Mouse (Mus musculus): ENCODE results near the gene Acadvl. TPM values are rescaled to one million over a fixed set of nuclear protein-coding genes. Genes with fewer than 3 reads are reported as not detected.

Gene Acadvl
- total RNA-seq, 2 experiments from 2014 or later: 54.9 to 63.7 TPM

- Histone ChIP-seq H3K27ac (no peak overlapping the region), H3K4me3 (no peak overlapping the region)
These were observed 54.6 kb downstream of the Acadvl start for GRCm38 (mm10) chr11:69960616-69961015.

More at GRCm38 (mm10) chr11:69960616-69961015, 54.6 kb downstream of the Acadvl start:
- no peak for DNase-seq (ENCODE audit: low spot score in 2 of 2)
- peak; percentile 58 for TF ChIP-seq CTCF (conservative IDR thresholded peaks at IDR 0.05)

Small RNA genes lying within 50 kb of the gene (microRNA-seq; reads per million reads assigned to microRNA genes)
- gene Gm44349 (0 reads per million in 2 experiments), gene Mir324 (7,740 to 8,001 reads per million in 2 experiments)

Other genes starting within 250 kb of the Acadvl start
- 100 to 1,000 TPM; 122 to 133 TPM for gene Zbtb4, start 249.5 kb downstream of the Acadvl start, total RNA-seq (2021)
- 1 to 10 TPM; 1.1 to 1.3 TPM for gene Chrnb1, start 219.5 kb downstream of the Acadvl start, total RNA-seq (2021)
- gene Fgf11, start 213.6 kb downstream of the Acadvl start, total RNA-seq (2021): 10 to 100 TPM; 25.6 to 28.0 TPM
- not detected for gene Tmem102, start 209.8 kb downstream of the Acadvl start, total RNA-seq (2021)
- not detected for gene Gm39566, start 200.1 kb downstream of the Acadvl start, total RNA-seq (2021)
- gene Spem2, start 196.9 kb downstream of the Acadvl start, total RNA-seq (2021): not detected
- under 1 TPM; 0.34 to 0.49 TPM for gene Spem1, start 193.2 kb downstream of the Acadvl start, total RNA-seq (2021)
- gene Nlgn2, start 177.6 kb downstream of the Acadvl start, total RNA-seq (2021): 100 to 1,000 TPM; 197 to 201 TPM
- gene Tmem256, start 176.9 kb downstream of the Acadvl start, total RNA-seq (2021): 100 to 1,000 TPM; 113 to 114 TPM
- gene Plscr3, start 169.0 kb downstream of the Acadvl start, total RNA-seq (2021): 10 to 100 TPM; 17.1 to 19.8 TPM
- gene Tnk1, start 156.7 kb downstream of the Acadvl start, total RNA-seq (2021): not detected
- not detected for gene Tmem95, start 137.4 kb downstream of the Acadvl start, total RNA-seq (2021)
- 1 to 10 TPM; 1.3 to 1.4 TPM for gene Kctd11, start 134.0 kb downstream of the Acadvl start, total RNA-seq (2021)
- gene Acap1, start 119.9 kb downstream of the Acadvl start, total RNA-seq (2021): not detected
- gene 2810408A11Rik, start 114.4 kb downstream of the Acadvl start, total RNA-seq (2021): 1 to 10 TPM in 1 of 2 experiments, under 1 TPM in 1; 0.64 to 1.0 TPM
- 100 to 1,000 TPM; 122 to 125 TPM for gene Neurl4, start 114.3 kb downstream of the Acadvl start, total RNA-seq (2021)
- 10 to 100 TPM; 35.6 to 41.5 TPM for gene Gps2, start 101.5 kb downstream of the Acadvl start, total RNA-seq (2021)
- gene Eif5a, start 93.5 kb downstream of the Acadvl start, total RNA-seq (2021): 100 to 1,000 TPM; 413 to 441 TPM
- gene Ybx2, start 79.6 kb downstream of the Acadvl start, total RNA-seq (2021): 10 to 100 TPM; 12.4 to 14.5 TPM
- gene Slc2a4, start 67.2 kb downstream of the Acadvl start, total RNA-seq (2021): 1 to 10 TPM; 1.8 to 2.2 TPM
- not detected for gene Cldn7, start 50.6 kb downstream of the Acadvl start, total RNA-seq (2021)
- gene Ctdnep1, start 34.3 kb downstream of the Acadvl start, total RNA-seq (2021): 100 to 1,000 TPM; 106 to 114 TPM
- 10 to 100 TPM; 72.8 to 72.9 TPM for gene Elp5, start 32.9 kb downstream of the Acadvl start, total RNA-seq (2021)
- 100 to 1,000 TPM; 216 to 229 TPM for gene Gabarap, start 24.3 kb downstream of the Acadvl start, total RNA-seq (2021)
- 10 to 100 TPM; 40.5 to 42.6 TPM for gene Phf23, start 19.6 kb downstream of the Acadvl start, total RNA-seq (2021)
- gene Dvl2, start 14.8 kb downstream of the Acadvl start, total RNA-seq (2021): 10 to 100 TPM; 40.6 to 45.3 TPM
- gene Dlg4, start 1.5 kb upstream of the Acadvl start, total RNA-seq (2021): 100 to 1,000 TPM; 880 to 888 TPM
- gene Asgr1, start 38.7 kb upstream of the Acadvl start, total RNA-seq (2021): 1 to 10 TPM in 1 of 2 experiments, under 1 TPM in 1; 0.52 to 1.7 TPM
- not detected for gene Asgr2, start 77.2 kb upstream of the Acadvl start, total RNA-seq (2021)
- gene Mgl2, start 114.9 kb upstream of the Acadvl start, total RNA-seq (2021): under 1 TPM in 1 of 2 experiments, not detected in 1; 0.46 TPM
- 1 to 10 TPM in 1 of 2 experiments, under 1 TPM in 1; 0.67 to 1.5 TPM for gene Clec10a, start 140.8 kb upstream of the Acadvl start, total RNA-seq (2021)
- gene Slc16a11, start 197.3 kb upstream of the Acadvl start, total RNA-seq (2021): 10 to 100 TPM; 35.2 to 47.0 TPM
- 10 to 100 TPM in 1 of 2 experiments, 1 to 10 TPM in 1; 7.9 to 11.0 TPM for gene Slc16a13, start 205.7 kb upstream of the Acadvl start, total RNA-seq (2021)
- 1 to 10 TPM in 1 of 2 experiments, under 1 TPM in 1; 0.83 to 1.4 TPM for gene Bcl6b, start 214.4 kb upstream of the Acadvl start, total RNA-seq (2021)
- 10 to 100 TPM; 43.8 to 48.7 TPM for gene 0610010K14Rik, start 222.5 kb upstream of the Acadvl start, total RNA-seq (2021)
- 1 to 10 TPM; 3.9 to 4.3 TPM for gene Gm21988, start 224.4 kb upstream of the Acadvl start, total RNA-seq (2021)
- 100 to 1,000 TPM; 272 to 278 TPM for gene Rnasek, start 224.4 kb upstream of the Acadvl start, total RNA-seq (2021)
- under 1 TPM; 0.13 to 0.27 TPM for gene Alox12, start 239.9 kb upstream of the Acadvl start, total RNA-seq (2021)